Mouse (Mus musculus) small intestine, adult 10 weeks (tissue): Measurements from ENCODE around the gene Htr1d. TPM values are rescaled to one million over a fixed set of nuclear protein-coding genes. Genes with fewer than 3 reads are reported as not detected.

Source experiments
- polyA plus RNA-seq: library from polyadenylated mRNA; stranded (reverse); fragments of 350-450 nt; fragmentation: Illumina TruSeq; extraction: RNeasy Lipid Tissue Mini Kit (QIAGEN cat#74804); gene quantifications from one replicate; pipeline ENCODE4 v1.2.3, GENCODE M21; 2014; ENCODE audit warnings: low replicate concordance

Htr1d gene
- not detected for polyA plus RNA-seq

GRCm38 (mm10) chr4:136423224-136423623 is at the start of gene Htr1d:
Gene Htr1d, plus strand, starts transcription at chr4:136423524.

GRCm38 (mm10) chr4:136462086-136462838 is 38.9 kb downstream of the Htr1d start, which contains the start of gene 6030445D17Rik:
Gene 6030445D17Rik, plus strand, starts transcription at chr4:136462250.

GRCm38 (mm10) chr4:136469371-136469903 is 46.1 kb downstream of the Htr1d start, which contains the start of gene Luzp1:
Gene Luzp1, plus strand, starts transcription at chr4:136469761.

Other genes starting within 250 kb of the Htr1d start
- not detected for gene Asap3, start 217.2 kb upstream of the Htr1d start, polyA plus RNA-seq
- gene Tcea3, start 175.8 kb upstream of the Htr1d start, polyA plus RNA-seq = 6.1 TPM
- gene Zfp46, start 138.8 kb upstream of the Htr1d start, polyA plus RNA-seq = 2.9 TPM
- 110 TPM for gene Hnrnpr, start 112.6 kb upstream of the Htr1d start, polyA plus RNA-seq
- 1.3 TPM for gene 6030445D17Rik, start 38.7 kb downstream of the Htr1d start, polyA plus RNA-seq
- 107 TPM for gene Luzp1, start 46.2 kb downstream of the Htr1d start, polyA plus RNA-seq
- gene Kdm1a, start 179.2 kb downstream of the Htr1d start, polyA plus RNA-seq = 57.2 TPM
- gene Tex46, start 186.9 kb downstream of the Htr1d start, polyA plus RNA-seq = not detected
- not detected for gene Lactbl1, start 199.1 kb downstream of the Htr1d start, polyA plus RNA-seq